Mouse (Mus musculus): ENCODE measurements around the gene Retreg1.

GRCm38 (mm10) chr15:25913659-25914058 lies 70.7 kb downstream of the Retreg1 start:
- TF ChIP-seq POLR2A (IDR thresholded peaks at IDR 0.05; ENCODE audit: insufficient read depth, low read depth, low read length) (no peak), CTCF (IDR thresholded peaks at IDR 0.05; ENCODE audit: insufficient read depth, low read depth, low read length) (no peak)

All from olfactory bulb, adult 2 months (tissue).